Mouse (Mus musculus): ENCODE data around the gene Aqp1.

Gene Aqp1

DNA sequence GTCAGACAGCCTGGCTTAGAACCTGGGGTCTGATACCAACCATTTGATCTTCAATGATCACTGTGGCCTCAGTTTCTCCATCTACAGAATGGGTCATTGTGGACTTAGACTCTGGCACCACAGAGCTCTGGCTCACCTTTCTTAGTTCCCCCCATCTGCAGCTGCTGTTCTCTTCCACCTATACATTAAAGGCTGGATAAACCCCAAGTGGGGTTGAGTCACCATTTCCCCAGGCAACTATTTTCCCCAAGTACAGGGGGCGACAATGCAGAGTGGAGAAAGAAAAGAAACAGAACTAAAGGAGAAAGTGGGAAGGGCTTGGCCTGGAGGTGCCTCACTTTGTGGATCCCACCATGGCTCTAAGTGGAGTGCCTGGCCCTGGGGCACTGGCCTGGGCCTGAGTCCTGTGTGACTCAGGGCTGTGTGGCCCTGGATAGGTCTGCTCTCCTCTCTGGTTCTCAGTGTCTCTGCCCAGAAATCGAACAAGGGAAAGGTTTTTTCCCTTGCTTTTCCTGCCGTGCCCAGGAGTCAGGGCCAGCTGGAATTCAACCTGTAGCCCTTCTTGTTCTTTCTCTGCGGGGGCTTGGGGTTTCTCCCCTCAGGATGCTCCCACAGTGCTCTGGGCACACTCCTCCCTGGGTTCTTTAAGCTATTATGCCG is 20.9 kb downstream of the Aqp1 start:
- DNase-seq (ENCODE audit: low spot score in 2 of 2), result peak; percentile 22 to 65

DNA sequence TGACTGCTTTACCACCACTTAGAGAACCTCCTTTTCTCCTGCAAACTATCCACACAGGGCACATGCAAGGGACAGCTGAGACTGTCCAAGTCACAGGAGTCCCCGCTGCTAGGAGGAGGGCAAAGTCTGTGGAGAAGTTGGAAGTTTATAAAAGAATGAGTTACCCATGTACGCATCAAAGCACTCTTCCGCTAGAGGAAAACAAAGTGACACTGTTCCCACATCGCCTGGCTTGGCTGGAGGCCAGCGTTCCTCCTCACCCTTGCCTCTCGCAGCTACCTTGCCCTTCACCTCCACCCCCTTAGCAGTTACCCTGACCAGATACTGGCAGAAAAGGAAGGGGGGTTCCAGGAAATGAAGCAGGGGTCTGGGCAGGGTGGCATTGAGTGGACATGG is 21.4 kb downstream of the Aqp1 start:
- DNase-seq (ENCODE audit: low spot score in 2 of 2), result peak; percentile 65 to 84

DNA sequence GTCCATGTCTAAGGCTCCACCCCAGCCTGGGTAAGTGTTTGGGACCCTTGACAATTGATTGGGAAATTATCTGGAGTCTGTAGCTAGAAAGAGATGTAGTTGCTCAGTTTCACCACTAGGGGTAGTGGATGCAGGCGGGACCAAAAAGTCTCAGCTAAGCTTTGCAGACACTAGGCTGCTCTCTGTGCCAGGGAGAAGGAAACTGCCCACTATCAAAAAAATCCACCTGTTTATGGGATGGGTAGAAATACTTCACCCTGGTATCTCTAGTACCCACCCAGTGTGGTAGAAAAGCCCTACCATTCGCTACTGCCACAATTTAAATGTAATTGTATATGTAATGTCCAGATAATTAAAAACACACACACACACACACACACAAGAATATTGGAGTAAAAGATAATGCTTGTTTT is 22.5 kb downstream of the Aqp1 start:
- peak in 1 of 2 experiments; percentile 63 for DNase-seq (ENCODE audit: low spot score in 2 of 2)

DNA sequence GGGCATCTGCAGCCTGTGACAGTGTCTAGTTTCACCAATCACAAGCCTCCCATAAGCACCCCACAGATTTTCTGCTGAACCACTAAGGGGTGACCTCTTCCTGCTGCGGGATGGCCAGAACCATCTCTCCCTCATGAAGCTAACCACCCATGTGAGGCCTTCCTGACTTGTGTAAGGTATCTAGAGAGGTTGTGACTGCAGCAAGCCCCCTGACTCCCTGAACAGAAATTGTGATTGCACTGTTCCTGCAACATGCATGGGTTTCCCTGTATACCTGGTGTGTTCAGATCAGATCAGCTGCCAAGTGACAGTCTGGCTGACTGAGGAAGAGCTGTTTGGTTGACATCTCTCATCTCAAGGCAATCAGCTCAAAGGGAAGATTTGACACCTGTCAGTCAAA is 26.4 kb downstream of the Aqp1 start:
- DNase-seq (ENCODE audit: low spot score in 2 of 2), result peak in 1 of 2 experiments; percentile 56

DNA sequence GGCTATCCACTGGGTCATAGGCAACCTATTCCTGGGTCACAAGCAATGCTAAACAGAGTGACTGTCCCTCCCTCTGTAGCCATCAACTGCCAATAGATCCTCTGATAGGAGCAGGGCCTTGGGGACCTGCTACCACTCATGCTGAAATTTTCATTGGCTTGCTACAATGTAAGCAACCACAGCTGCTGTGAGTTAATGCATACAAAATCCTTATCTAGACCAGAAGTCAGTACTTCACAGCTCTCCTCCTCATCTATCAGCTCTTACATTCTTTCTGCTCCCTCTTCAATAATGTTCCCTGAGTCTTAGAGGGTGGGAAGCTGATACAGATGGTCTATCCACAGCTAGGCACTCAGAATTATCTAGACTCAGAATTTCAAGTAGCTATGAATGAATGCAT is 30.9 kb downstream of the Aqp1 start:
- no peak for DNase-seq (ENCODE audit: low spot score in 2 of 2)

DNA sequence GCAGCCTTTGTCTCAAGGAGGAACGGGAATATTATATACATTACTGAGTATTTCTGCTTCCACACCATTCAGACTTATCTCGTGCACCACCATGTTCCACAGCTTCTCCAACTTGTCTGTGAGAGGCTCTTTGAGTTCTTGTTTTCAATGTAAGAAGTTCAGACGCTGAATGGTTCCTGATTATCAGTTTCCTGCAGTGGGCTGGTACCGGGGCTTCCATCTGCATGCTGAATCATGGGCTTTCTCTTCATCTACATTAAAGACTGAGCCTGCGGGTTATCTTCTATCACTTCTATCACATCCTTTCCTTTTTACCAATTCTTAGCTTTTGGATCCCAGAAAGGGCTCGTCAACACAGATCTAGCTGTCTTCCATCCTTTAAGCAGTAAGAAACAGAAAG is 34.6 kb downstream of the Aqp1 start:
- no peak for DNase-seq (ENCODE audit: low spot score in 2 of 2)

DNA sequence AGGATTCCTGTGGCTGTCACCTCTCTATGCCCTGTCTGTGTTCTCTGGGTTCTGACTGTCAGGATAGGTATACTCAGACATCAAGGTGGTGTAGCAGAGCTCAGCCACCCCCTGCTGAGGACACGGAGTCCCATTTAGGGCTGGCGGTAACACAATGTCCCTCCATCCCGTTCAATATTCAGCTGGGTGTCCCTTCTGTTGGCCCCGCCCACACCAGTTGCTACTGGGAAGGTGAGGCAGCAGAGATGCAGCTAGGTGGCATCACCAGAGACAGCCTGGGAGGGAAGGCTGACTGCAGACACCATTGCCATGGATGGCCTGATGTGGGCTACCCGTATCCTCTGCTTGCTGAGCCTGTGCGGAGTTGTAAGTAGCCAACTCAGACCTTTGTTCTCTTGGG is 39.8 kb downstream of the Aqp1 start, which contains the start of gene Ghrhr:
Gene Ghrhr, plus strand, starts transcription at position 220 of the 400 bp plus-strand sequence.
- DNase-seq (ENCODE audit: low spot score in 2 of 2), result no peak

DNA sequence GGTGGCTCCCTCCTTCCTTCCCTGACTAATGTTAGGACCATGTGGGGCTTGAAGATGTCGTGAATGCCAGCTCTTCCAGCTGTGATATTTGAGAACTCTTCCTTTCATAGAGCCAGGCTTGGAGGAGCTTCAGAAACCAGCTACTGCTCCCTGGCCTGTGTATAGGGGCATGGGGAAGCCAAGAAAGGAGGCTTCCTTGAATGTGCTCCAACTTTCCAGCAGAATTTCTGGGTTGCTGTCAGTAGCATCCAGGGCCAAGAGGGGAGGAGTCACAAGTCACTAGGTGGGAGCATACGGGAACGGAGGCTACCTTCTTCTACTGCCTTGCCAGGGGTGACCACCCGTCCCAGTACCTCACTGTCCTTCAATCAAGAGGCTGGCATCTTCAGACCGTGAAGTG is 40.3 kb downstream of the Aqp1 start:
- DNase-seq (ENCODE audit: low spot score in 2 of 2), result no peak

DNA sequence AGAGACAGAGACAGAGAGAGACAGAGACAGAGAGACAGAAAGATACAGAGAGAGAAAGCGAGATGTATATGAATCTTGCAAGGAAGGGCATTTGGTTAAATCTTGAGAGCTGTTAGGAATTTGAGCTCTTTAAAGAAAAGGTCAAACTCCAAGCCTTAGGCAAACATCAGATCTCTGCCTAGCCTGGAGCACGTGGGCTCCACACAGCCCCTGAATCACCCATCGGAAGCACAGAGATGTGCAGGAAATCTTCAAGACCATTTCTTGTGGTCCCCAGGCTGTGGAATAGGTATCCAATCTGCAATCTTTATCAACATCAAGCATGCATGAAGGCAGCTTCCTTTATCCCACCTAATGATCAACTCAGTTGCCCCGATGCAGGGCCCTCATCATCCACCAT is 41.2 kb downstream of the Aqp1 start:
- no peak for DNase-seq (ENCODE audit: low spot score in 2 of 2)

DNA sequence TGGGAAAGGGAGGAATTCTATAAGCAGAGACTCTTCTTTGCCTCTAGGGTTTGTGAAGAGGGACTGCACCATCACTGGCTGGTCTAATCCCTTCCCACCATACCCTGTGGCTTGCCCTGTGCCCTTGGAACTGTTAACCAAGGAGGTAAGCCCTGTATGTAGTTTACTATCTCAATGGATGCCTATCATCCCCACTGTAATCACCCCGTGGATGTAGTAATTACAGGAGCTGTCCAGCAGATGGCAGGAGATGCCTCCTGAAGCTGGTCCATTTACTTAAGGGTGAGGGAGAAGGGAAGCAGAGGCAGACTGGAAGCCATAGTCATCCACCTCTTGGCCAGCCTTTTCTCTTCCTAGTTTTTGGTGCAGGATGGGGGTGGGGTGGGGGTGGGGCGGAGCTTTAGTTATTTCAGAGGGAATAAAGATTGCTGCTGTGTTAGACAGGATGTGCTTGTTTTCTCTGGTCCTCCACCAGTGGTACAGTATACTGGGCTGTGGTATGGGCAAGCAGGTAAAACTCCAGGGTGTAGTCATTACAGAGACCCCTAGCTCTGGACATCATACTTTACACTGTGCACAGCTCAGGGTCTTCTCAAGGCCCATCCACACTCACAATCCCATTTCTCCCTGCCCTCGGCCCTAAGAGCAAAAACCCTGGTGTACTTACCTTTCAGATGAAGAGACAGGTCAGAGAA is 43.6 kb downstream of the Aqp1 start:
- DNase-seq (ENCODE audit: low spot score in 2 of 2), result peak; percentile 68 to 79

DNA sequence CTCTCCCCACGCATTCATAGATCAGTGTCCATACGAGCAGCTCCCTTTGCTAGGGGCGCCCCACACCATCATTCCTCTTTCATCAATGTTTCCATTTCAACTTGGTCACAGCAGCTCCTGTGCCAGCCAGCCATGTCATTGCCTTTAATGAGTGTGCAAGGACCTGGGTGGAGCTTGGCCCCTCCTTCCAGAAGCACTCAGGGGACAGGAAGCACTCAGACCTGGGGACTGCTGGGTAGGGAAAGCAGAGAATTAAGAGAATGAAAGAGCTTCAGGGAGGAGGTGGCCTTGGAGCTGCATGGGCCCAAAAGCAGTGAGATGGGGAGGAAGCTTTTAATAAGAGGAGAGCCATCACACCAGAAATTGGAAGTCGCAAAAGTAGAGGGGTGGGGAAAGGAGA is 45.7 kb downstream of the Aqp1 start:
- DNase-seq (ENCODE audit: low spot score in 2 of 2), result no peak

DNA sequence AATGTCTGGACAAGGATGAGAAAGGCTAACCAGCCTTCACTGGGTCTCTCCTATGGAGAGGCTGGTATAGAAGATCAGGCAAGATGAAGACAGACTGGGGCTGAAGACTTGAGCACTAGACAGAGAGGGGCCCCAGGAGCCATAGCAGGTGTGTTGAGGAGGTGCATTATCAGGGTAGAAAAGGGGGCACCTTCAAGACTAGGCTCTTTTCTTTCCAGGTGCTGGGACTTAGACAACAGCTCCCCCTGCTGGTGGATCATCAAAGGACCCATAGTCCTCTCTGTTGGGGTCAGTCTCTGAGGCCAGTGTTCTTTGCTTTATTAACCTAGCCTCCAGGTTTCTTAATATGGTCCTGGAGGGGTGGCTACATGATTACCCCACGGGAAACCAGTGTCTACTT is 47.7 kb downstream of the Aqp1 start:
- peak; percentile 78 to 92 for DNase-seq (ENCODE audit: low spot score in 2 of 2)

DNA sequence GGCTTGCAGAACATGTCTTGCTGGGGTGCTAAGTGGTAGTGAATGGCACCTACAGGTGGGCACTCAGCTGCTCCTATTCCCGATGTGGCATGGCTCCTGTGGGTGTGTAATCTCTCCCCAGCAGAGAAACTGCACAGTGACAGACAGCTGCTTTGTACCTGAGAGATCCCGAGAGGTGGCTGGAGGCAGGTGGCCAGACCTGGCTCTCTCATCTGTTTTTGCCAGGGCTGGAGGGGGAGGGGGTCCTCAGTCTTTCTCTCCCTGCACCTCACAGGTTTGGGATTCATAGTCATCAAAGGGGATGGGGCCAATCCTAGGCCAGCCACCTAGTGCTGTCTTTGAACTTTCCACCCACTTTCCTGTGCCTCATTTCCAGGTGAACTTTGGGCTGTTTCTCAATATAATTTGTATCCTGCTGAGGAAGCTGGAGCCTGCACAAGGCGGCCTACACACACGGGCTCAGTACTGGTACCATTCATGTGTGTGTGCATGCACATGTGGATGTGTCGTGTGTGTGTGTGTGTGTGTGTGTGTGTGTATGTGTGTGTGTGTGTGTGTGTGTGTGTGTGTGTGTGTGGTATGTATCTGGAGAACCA is 48.2 kb downstream of the Aqp1 start:
- DNase-seq (ENCODE audit: low spot score in 2 of 2), result no peak

DNA sequence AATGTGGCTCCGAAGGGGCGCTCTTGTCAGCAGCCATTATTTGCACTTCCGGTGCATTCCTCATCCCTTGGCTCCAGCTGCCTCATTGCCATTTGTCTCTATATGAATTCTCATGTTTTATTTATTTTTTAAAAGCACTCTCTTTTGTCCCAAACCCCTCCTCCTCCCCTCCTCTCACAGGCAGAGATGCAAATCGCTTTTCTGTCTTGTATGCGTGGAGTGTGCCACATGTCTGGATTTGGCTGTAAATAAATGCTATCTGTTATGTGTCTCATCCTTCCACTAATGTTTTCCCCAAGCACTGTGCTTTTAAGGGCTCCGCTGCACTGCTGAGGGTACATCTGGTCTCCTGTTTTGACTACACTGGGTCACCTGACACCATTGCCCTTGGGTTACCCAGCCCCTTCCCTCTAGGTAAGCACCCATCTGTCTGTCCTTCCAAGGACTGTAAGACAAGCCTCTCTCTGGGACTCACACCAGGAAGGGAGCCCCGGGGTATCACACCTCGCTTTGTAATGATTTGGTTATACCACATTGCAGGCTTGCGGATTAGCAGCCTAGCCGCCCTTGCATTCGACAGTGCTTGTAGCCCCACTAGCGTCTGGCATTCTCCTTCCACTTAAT is 52.4 kb downstream of the Aqp1 start:
- no peak for DNase-seq (ENCODE audit: low spot score in 2 of 2)

DNA sequence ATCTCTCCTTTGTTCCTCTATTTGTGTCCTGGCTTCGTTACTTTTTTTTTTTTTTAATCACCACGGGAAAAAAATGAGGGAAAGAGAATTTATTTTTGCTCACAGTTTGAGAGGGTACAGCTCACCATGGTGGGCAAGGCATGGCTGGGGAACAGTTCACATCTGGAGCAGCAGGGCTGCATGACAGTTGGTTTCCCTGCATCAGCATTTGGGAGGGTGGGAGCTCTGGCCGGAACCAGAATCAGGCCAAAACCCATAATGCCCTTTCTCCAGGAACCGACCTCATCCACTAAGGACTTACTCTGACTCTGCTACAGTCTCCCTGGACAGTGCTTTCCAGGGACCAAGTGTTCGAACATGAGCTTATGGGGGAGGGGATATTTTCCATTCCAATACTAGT is 53.1 kb downstream of the Aqp1 start:
- DNase-seq (ENCODE audit: low spot score in 2 of 2), result no peak

DNA sequence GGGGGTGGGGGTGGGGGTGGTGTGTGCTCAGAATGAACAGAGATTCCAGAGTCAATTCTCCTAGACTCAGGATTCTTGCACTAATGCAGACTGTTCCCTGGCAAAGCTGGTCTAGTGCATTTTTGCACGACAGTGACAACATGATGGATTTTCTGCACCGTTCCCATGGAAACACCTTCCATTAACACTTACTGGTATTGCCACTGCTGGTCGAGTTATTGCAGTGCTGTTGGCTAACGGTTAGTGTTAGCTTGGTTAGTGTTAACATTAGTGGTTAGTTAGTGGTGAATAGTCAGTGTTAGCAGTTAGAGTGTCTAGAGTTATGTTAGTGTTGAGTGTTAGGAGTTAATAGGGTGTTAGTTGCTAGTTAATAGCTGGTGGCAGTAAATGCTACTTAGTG is 55.6 kb downstream of the Aqp1 start:
- no peak for DNase-seq (ENCODE audit: low spot score in 2 of 2)

DNA sequence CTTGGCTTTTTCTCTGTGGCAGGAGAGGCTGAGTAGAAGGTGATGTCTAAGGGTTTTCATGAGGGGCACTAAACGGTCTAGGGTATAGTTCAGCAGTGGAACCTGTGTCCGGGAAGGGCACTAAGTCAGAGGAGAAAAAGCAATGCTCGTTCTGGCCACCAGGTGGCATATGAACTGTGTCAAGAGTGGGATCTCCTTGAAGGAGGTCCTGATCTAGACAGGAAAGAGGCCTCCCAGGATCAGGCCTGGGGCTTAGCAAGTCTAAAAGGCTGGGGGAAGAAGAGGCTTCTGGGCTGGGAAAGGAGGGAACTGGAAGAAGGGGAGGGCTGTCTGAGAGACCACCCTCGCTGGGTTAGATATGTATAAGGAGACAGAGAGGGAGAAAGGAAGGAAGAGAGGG is 56.2 kb downstream of the Aqp1 start:
- peak; percentile 60 to 84 for DNase-seq (ENCODE audit: low spot score in 2 of 2)

DNA sequence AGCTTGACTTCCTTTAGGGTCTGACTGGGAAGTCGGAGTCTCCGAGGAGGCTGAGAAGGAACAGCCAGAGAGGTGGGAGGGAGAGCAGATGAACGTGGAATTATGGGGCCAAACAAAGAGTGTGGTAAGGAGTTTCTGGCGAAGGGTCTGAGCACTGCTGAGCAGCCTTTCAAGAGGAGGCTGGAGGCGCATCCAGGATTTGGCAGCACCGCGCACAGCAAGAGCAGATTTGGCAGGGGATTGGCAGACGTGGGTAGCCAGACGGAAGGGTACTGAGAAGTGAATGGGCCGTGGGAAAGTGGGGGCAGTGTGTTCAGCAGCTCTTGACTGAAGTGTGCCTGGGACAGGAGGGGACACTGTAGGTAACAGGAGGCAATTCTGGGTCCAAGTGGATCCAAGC is 58.6 kb downstream of the Aqp1 start:
- DNase-seq (ENCODE audit: low spot score in 2 of 2), result no peak

DNA sequence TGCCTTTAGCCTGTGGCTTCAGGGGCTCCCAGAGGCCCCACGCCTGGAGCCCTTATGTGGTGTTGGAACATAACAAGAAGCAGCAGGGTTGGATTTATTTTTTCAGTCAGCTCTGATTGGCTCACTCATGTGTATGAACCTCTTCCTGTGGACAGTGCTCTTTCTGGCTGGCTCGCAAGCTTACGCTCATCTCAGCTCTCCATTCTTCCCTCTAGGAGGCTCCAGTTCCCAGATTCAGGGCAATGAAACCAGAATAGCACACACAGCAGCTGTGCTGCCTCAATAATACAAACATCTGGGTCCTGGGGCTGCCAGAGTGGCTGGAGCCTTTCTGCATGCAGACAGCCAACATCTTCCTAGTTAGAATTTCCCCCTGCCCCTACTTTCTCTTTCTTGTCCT is 59.9 kb downstream of the Aqp1 start:
- no peak for DNase-seq (ENCODE audit: low spot score in 2 of 2)

DNA sequence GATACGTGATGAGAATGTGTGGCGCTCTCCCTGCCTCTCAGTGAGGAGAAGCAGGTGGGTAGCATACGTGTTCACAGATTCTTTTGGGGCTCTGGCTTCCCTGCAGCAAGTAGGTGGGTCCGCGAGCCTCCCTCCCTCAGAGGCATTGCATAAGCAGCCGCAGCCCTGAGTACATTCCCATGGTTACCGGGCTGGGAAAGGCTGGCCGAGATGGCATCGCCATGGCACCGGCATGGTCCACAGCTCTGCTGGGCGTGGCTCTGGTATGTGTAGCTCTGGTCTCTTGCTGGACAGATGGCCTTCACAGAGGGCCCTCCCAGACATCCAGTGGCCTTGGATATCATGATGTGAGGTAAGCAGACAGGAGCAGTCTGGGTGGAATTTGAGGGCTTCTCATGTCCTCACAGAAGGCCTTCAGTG is 60.4 kb downstream of the Aqp1 start:
- DNase-seq (ENCODE audit: low spot score in 2 of 2), result no peak
